Mouse (Mus musculus): ENCODE measurements around the gene Ston2. TPM values are rescaled to one million over a fixed set of nuclear protein-coding genes. Genes with fewer than 3 reads are reported as not detected.
A peak's percentile ranks its signal among the peaks of the same experiment; 100 is the strongest.
"Not testable (repeated sequence)": the region's sequence is repeated elsewhere in the genome, so short reads cannot be mapped to it uniquely, and the experiment has no call there.

Gene Ston2
- polyA plus RNA-seq, 1 experiment from 2014 or later: 5.6 TPM

GRCm38 (mm10) chr12:91796774-91797173 lies 8.6 kb upstream of the Ston2 start:
- no peak for ATAC-seq
- 60% methylated on average over 4 of the region's 4 CpGs for WGBS (ENCODE audit: insufficient replicate concordance)
- no peak overlapping the region for H3K4me2 ChIP-seq (ENCODE audit: low read depth, low read length)
- TF ChIP-seq CTCF (IDR thresholded peaks at IDR 0.05; ENCODE audit: low read depth): no peak
- no peak for TF ChIP-seq EP300 (IDR thresholded peaks at IDR 0.05; ENCODE audit: low read depth)
- no peak overlapping the region for H3K27ac ChIP-seq (ENCODE audit: low read depth)
- no peak overlapping the region for H3K9ac ChIP-seq (replicated peaks)
- H3K4me3 ChIP-seq (ENCODE audit: low read depth, low read length): no peak overlapping the region
- no peak for DNase-seq
- no peaks in the 10 kb centered on the region for H3K27me3 ChIP-seq (ENCODE audit: insufficient read depth, low read length)
- H3K4me1 ChIP-seq (ENCODE audit: insufficient read depth): no peaks in the 10 kb centered on the region
- no peaks in the 10 kb centered on the region for H3K36me3 ChIP-seq (replicated peaks; ENCODE audit: insufficient read depth, low read length)
- no peaks in the 10 kb centered on the region for H3K9me3 ChIP-seq (ENCODE audit: low read length)

DNA sequence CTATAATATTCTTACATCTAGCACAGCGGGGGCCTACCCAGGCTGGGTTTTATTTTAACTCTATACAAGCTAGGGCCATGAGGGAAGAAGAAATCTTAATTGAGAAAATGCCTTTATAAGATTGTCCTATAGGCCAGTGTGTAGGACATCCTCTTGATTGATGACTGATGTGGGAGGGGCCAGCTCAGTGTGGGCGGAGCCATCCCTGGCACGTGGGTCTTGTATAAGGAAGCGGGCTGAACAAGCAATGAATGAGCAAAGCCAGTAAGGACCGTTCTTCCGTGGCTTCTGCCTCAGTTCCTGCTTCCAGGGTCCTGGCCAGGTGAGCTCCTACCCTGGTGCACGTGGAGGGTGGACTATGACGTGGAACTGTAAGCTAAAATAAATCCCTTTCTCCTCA lies 5.1 kb upstream of the Ston2 start:
- no peaks in the 10 kb centered on the region for H3K36me3 ChIP-seq (replicated peaks; ENCODE audit: insufficient read depth, low read length)
- DNase-seq (no peak), ATAC-seq (no peak)
- WGBS (ENCODE audit: insufficient replicate concordance): 69% methylated on average over 8 of the region's 8 CpGs
- H3K9ac ChIP-seq (replicated peaks): no peak overlapping the region
- no peaks in the 10 kb centered on the region for H3K9me3 ChIP-seq (ENCODE audit: low read length)
- no peak overlapping the region for H3K4me3 ChIP-seq (ENCODE audit: low read depth, low read length)
- H3K27ac ChIP-seq (ENCODE audit: low read depth): no peak overlapping the region
- no peaks in the 10 kb centered on the region for H3K4me1 ChIP-seq (ENCODE audit: insufficient read depth)
- TF ChIP-seq CTCF (IDR thresholded peaks at IDR 0.05; ENCODE audit: low read depth): no peak
- TF ChIP-seq EP300 (IDR thresholded peaks at IDR 0.05; ENCODE audit: low read depth): no peak
- H3K4me2 ChIP-seq (ENCODE audit: low read depth, low read length): no peak overlapping the region
- H3K27me3 ChIP-seq (ENCODE audit: insufficient read depth, low read length): no peaks in the 10 kb centered on the region

DNA sequence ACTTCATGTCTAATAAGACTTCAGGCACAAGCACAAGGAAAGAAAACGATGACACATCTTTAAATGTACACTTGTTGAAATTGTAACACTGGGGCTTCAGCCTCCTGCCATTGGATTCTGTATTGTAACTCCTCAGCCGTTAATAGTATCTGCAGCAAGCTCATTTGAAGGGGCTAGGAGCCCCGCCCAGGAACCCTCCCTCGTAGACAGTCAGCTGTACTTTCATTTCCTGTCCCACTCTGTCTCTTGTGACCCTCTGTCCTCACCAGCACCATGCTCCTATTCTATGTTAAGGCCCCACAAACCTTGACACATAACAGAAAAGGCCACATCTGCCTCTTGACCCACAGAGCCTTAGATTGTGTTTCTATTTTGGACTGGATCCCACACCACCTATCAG lies 3.6 kb upstream of the Ston2 start:
- Histone ChIP-seq H3K27ac (ENCODE audit: low read depth) (no peak overlapping the region), H3K9ac (replicated peaks) (no peak overlapping the region), H3K36me3 (replicated peaks; ENCODE audit: insufficient read depth, low read length) (no peaks in the 10 kb centered on the region), H3K4me2 (ENCODE audit: low read depth, low read length) (no peak overlapping the region), H3K27me3 (ENCODE audit: insufficient read depth, low read length) (no peaks in the 10 kb centered on the region), H3K9me3 (ENCODE audit: low read length) (no peaks in the 10 kb centered on the region), H3K4me1 (ENCODE audit: insufficient read depth) (no peaks in the 10 kb centered on the region), H3K4me3 (ENCODE audit: low read depth, low read length) (no peak overlapping the region)
- WGBS (ENCODE audit: insufficient replicate concordance): 47% methylated on average over 4 of the region's 4 CpGs
- TF ChIP-seq EP300 (IDR thresholded peaks at IDR 0.05; ENCODE audit: low read depth) (no peak), CTCF (IDR thresholded peaks at IDR 0.05; ENCODE audit: low read depth) (no peak)
- ATAC-seq (no peak), DNase-seq (no peak)

DNA sequence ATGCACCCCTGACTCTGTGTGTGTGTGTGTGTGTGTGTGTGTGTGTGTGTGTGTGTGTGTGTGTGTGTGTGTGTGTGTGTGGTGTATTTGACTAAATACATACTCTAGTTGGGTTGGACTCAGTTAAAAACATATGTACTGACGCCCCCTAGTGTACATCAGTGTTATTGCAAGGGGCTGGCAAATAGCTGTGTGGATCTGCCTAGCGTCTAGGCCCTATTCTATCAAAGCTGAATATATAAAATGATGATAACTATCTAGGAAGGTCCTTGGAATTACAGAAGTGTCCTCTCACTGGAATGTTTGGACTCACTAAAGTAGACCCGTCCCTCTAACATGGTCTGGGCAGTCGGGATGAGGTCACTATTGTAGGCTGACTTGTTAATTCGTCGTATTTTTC lies 1.6 kb upstream of the Ston2 start:
- ATAC-seq (peak; percentile 59; the same call in 1 of the 2 replicates), DNase-seq (peak; percentile 66)
- no peak overlapping the region for H3K4me2 ChIP-seq (ENCODE audit: low read depth, low read length)
- H3K9ac ChIP-seq (replicated peaks): no peak overlapping the region
- H3K9me3 ChIP-seq (ENCODE audit: low read length): no peaks in the 10 kb centered on the region
- no peaks in the 10 kb centered on the region for H3K27me3 ChIP-seq (ENCODE audit: insufficient read depth, low read length)
- H3K4me3 ChIP-seq (ENCODE audit: low read depth, low read length): no peak overlapping the region
- no peaks in the 10 kb centered on the region for H3K4me1 ChIP-seq (ENCODE audit: insufficient read depth)
- no peaks in the 10 kb centered on the region for H3K36me3 ChIP-seq (replicated peaks; ENCODE audit: insufficient read depth, low read length)
- H3K27ac ChIP-seq (ENCODE audit: low read depth): no peak overlapping the region
- WGBS (ENCODE audit: insufficient replicate concordance): 51% methylated on average over 6 of the region's 6 CpGs
- TF ChIP-seq EP300 (IDR thresholded peaks at IDR 0.05; ENCODE audit: low read depth) (no peak), CTCF (IDR thresholded peaks at IDR 0.05; ENCODE audit: low read depth) (peak; percentile 88)

DNA sequence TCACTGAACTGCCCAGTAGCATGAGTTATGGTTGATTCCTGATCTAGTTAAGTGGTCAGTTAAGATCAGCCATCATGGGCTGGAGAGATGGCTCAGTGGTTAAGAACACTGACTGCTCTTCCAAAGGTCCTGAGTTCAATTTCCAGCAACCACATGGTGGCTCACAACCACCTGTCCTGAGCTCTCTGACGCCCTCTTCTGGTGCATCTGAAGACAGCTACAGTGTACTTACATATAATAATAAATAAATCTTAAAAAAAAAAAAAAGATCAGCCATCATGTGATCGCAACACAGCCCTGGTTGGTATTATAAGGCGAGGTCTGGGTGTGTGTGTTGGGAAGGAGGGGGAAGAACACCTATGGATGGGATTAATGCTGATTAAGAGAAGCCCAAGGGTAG lies 259 bp upstream of the Ston2 start:
- DNase-seq; H3K4me2 ChIP-seq (ENCODE audit: low read depth, low read length); H3K27ac ChIP-seq (ENCODE audit: low read depth); H3K9ac ChIP-seq (replicated peaks); H3K36me3 ChIP-seq (replicated peaks; ENCODE audit: insufficient read depth, low read length); H3K4me1 ChIP-seq (ENCODE audit: insufficient read depth); H3K4me3 ChIP-seq (ENCODE audit: low read depth, low read length); ATAC-seq; H3K27me3 ChIP-seq (ENCODE audit: insufficient read depth, low read length); H3K9me3 ChIP-seq (ENCODE audit: low read length): not testable (repeated sequence)
- TF ChIP-seq CTCF (IDR thresholded peaks at IDR 0.05; ENCODE audit: low read depth): peak; percentile 24
- WGBS (ENCODE audit: insufficient replicate concordance): 71% methylated on average over 3 of the region's 3 CpGs

DNA sequence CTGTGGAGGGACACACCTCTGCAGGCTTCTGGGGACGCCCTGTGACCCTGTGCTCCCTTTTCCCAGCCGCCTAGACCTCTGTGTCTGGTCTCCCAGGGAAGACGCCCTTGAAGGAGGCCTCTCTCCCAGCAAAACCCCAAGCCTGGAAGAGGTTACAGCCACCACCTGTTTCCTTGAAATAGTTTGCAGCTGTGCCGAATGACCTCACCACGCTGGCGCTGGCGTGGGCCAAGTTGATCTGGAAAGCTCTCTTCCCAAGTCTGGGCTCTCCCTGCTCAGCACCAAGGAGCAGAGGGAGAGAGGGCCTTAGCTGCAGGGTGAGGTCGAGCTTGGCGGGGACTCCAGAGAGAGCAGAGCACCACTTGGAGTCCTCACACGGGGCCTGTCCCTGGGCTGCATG lies 1.8 kb downstream of the Ston2 start:
- Histone ChIP-seq H3K27ac (ENCODE audit: low read depth) (no peak overlapping the region), H3K4me2 (ENCODE audit: low read depth, low read length) (no peak overlapping the region), H3K9ac (replicated peaks) (no peak overlapping the region), H3K36me3 (replicated peaks; ENCODE audit: insufficient read depth, low read length) (no peaks in the 10 kb centered on the region), H3K4me3 (ENCODE audit: low read depth, low read length) (no peak overlapping the region), H3K4me1 (ENCODE audit: insufficient read depth) (no peaks in the 10 kb centered on the region), H3K9me3 (ENCODE audit: low read length) (no peaks in the 10 kb centered on the region), H3K27me3 (ENCODE audit: insufficient read depth, low read length) (no peaks in the 10 kb centered on the region)
- ATAC-seq (no peak), DNase-seq (no peak)
- WGBS (ENCODE audit: insufficient replicate concordance): 56% methylated on average over 10 of the region's 10 CpGs
- TF ChIP-seq EP300 (IDR thresholded peaks at IDR 0.05; ENCODE audit: low read depth) (no peak), CTCF (IDR thresholded peaks at IDR 0.05; ENCODE audit: low read depth) (no peak)

DNA sequence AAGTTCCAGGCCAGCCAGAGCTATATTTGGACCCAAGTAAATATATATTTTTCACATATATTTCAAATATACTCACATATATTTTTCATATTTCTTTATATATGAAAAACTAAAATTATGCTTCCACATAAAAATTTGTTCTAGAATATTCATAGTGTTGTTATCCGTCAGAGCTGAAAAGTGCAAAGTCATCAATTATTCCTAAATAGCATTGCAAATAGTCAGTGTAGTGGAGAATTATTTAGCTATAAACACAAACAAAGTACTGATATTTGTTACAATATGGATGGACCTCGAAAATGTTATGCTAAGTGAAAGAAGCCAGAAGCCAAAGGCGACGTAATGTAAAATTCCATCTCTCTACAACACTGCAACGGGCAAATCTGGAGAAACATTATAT lies 6.8 kb downstream of the Ston2 start:
- H3K36me3 ChIP-seq (replicated peaks; ENCODE audit: insufficient read depth, low read length): no peaks in the 10 kb centered on the region
- DNase-seq (no peak), ATAC-seq (no peak)
- H3K27ac ChIP-seq (ENCODE audit: low read depth): no peak overlapping the region
- H3K27me3 ChIP-seq (ENCODE audit: insufficient read depth, low read length): peaks cover 7% of the 10 kb centered on the region
- H3K4me2 ChIP-seq (ENCODE audit: low read depth, low read length): no peak overlapping the region
- 83% methylated on average over 5 of the region's 5 CpGs for WGBS (ENCODE audit: insufficient replicate concordance)
- H3K4me1 ChIP-seq (ENCODE audit: insufficient read depth): peaks cover 7% of the 10 kb centered on the region; the same call in 1 of the 2 replicates
- H3K9me3 ChIP-seq (ENCODE audit: low read length): no peaks in the 10 kb centered on the region
- no peak overlapping the region for H3K4me3 ChIP-seq (ENCODE audit: low read depth, low read length)
- no peak overlapping the region for H3K9ac ChIP-seq (replicated peaks)
- TF ChIP-seq CTCF (IDR thresholded peaks at IDR 0.05; ENCODE audit: low read depth) (no peak), EP300 (IDR thresholded peaks at IDR 0.05; ENCODE audit: low read depth) (no peak)
